Mouse (Mus musculus) heart, postnatal 0 days (tissue): ENCODE measurements at regions not wholly inside any gene's neighbourhood (a gene's known extent, or its start where the extent isn't known, plus 50 kb on each side); places are given as distances from the start of the nearest gene placed in this dataset.

Source experiments
- ATAC-seq: fragments of 200-750 bp; cut with Nextera tagmentation; 2 replicates; pipeline ENCODE4 v1.8.0; 2017; ENCODE audit warnings: low read depth, moderate number of reproducible peaks, moderate library complexity; ENCODE audit not compliant: insufficient read depth
- DNase-seq: peaks from one replicate; pipeline ENCODE4 v3.0.0-alpha.2; 2016; ENCODE audit warnings: low spot score
- H3K27ac ChIP-seq: fragments of 300-500 bp; sonication (generic); 2 replicates; pipeline ENCODE4 v1.5.1; 2014; ENCODE audit warnings: low read depth, mild to moderate bottlenecking
- H3K27me3 ChIP-seq: fragments of 300-500 bp; sonication (generic); 2 replicates; pipeline ENCODE4 v1.6.1; 2014; ENCODE audit warnings: low read length, mixed read lengths; ENCODE audit not compliant: control insufficient read depth, insufficient read depth
- H3K36me3 ChIP-seq: fragments of 300-500 bp; sonication (generic); replicated peaks from 2 replicates; pipeline ENCODE4 v1.6.1; 2014; ENCODE audit warnings: low read length, mixed read lengths; ENCODE audit not compliant: control insufficient read depth, insufficient read depth
- H3K4me1 ChIP-seq: fragments of 300-500 bp; sonication (generic); 2 replicates; pipeline ENCODE4 v1.6.1; 2014; ENCODE audit warnings: antibody characterized with exemption; ENCODE audit not compliant: control insufficient read depth, insufficient read depth
- H3K4me2 ChIP-seq: fragments of 300-500 bp; sonication (generic); 2 replicates; pipeline ENCODE4 v1.6.1; 2014; ENCODE audit warnings: low read depth, mild to moderate bottlenecking, low read length, moderate library complexity
- H3K4me3 ChIP-seq: fragments of 300-500 bp; sonication (generic); 2 replicates; pipeline ENCODE4 v1.5.1; 2014; ENCODE audit warnings: low read depth, low read length
- H3K9ac ChIP-seq: fragments of 300-500 bp; sonication (generic); replicated peaks from 2 replicates; pipeline ENCODE4 v1.6.1; 2014; ENCODE audit warnings: low read depth, low read length, mixed read lengths
- H3K9me3 ChIP-seq: fragments of 300-500 bp; sonication (generic); replicated peaks from 2 replicates; pipeline ENCODE4 v1.6.1; 2016; ENCODE audit warnings: low read length; ENCODE audit not compliant: control insufficient read depth
- CTCF ChIP-seq: IDR thresholded peaks from 2 replicates; pipeline ENCODE4 v1.5.1; 2016; ENCODE audit warnings: antibody characterized with exemption, control low read depth, low read depth
- EP300 ChIP-seq: IDR thresholded peaks from 2 replicates; pipeline ENCODE4 v1.6.1; 2016; ENCODE audit warnings: antibody characterized with exemption, low read depth
- WGBS: fragments of 180-500 bp; shearing (Covaris S2); extraction: QIAGEN DNeasy Blood & Tissue Kit; methylation state at CpG from one replicate; pipeline ENCODE4 v1.1.7; 2014; 5-methylcytosine and 5-hydroxymethylcytosine counted together

GRCm38 (mm10) chr6:98846001-98846695 lies 503.6 kb upstream of the Gm765 start:
- DNase-seq (no peak), ATAC-seq (no peak)
- no peak overlapping the region for H3K27ac ChIP-seq
- H3K9me3 ChIP-seq: no peaks in the 10 kb centered on the region
- no peak overlapping the region for H3K4me3 ChIP-seq
- H3K36me3 ChIP-seq: no peaks in the 10 kb centered on the region
- no peak overlapping the region for H3K4me2 ChIP-seq
- TF ChIP-seq CTCF (no peak), EP300 (no peak)
- no peak overlapping the region for H3K9ac ChIP-seq
- H3K27me3 ChIP-seq: no peaks in the 10 kb centered on the region
- WGBS: 69% methylated on average over 5 of the region's 5 CpGs
- H3K4me1 ChIP-seq: peaks cover 7% of the 10 kb centered on the region; the same call in 1 of the 2 replicates

- no peak overlapping the region for H3K9ac ChIP-seq
- no peak overlapping the region for H3K27ac ChIP-seq
- H3K4me3 ChIP-seq: no peak overlapping the region
- no peaks in the 10 kb centered on the region for H3K36me3 ChIP-seq
- no peaks in the 10 kb centered on the region for H3K27me3 ChIP-seq
- 45% methylated on average over 5 of the region's 5 CpGs for WGBS
- H3K4me2 ChIP-seq: no peak overlapping the region
- no peak for ATAC-seq
- no peaks in the 10 kb centered on the region for H3K9me3 ChIP-seq
- TF ChIP-seq EP300 (no peak), CTCF (no peak)
- no peak for DNase-seq
- H3K4me1 ChIP-seq: peaks cover 7% of the 10 kb centered on the region; the same call in 1 of the 2 replicates
Measured at GRCm38 (mm10) chr6:98843598-98843997, 501.0 kb upstream of the Gm765 start.

- H3K9me3 ChIP-seq: no peaks in the 10 kb centered on the region
- no peak overlapping the region for H3K4me3 ChIP-seq
- no peak for TF ChIP-seq CTCF
- no peak for TF ChIP-seq EP300
- no peak overlapping the region for H3K9ac ChIP-seq
- no peak for ATAC-seq
- H3K27ac ChIP-seq: no peak overlapping the region
- no peaks in the 10 kb centered on the region for H3K27me3 ChIP-seq
- H3K4me1 ChIP-seq: peaks cover 7% of the 10 kb centered on the region; the same call in 1 of the 2 replicates
- DNase-seq: no peak
- WGBS: 31% methylated on average over 4 of the region's 4 CpGs
- H3K36me3 ChIP-seq: no peaks in the 10 kb centered on the region
- H3K4me2 ChIP-seq: no peak overlapping the region
Measured at GRCm38 (mm10) chr6:98842924-98843323, 500.4 kb upstream of the Gm765 start.

- WGBS: 73% methylated on average over 7 of the region's 7 CpGs
Measured at GRCm38 (mm10) chr6:98833922-98834321, 491.4 kb upstream of the Gm765 start.

GRCm38 (mm10) chr6:98830191-98830590 lies 487.6 kb upstream of the Gm765 start:
- no peak overlapping the region for H3K4me3 ChIP-seq

More at GRCm38 (mm10) chr6:98833922-98834321, 491.4 kb upstream of the Gm765 start:
- no peaks in the 10 kb centered on the region for H3K27me3 ChIP-seq
- H3K4me1 ChIP-seq: no peaks in the 10 kb centered on the region
- H3K4me2 ChIP-seq: no peak overlapping the region
- H3K9ac ChIP-seq: no peak overlapping the region
- ATAC-seq (no peak), DNase-seq (no peak)
- no peak overlapping the region for H3K4me3 ChIP-seq
- no peaks in the 10 kb centered on the region for H3K36me3 ChIP-seq
- no peak overlapping the region for H3K27ac ChIP-seq
- H3K9me3 ChIP-seq: no peaks in the 10 kb centered on the region
- TF ChIP-seq CTCF: no peak
- no peak for TF ChIP-seq EP300

GRCm38 (mm10) chr6:98808046-98808445 lies 465.5 kb upstream of the Gm765 start:
- no peak for DNase-seq
- H3K27ac ChIP-seq: no peak overlapping the region
- TF ChIP-seq CTCF (no peak), EP300 (no peak)
- WGBS: 81% methylated on average over 1 of the region's 1 CpGs
- no peak for ATAC-seq
- H3K9ac ChIP-seq: no peak overlapping the region
- H3K9me3 ChIP-seq: peaks cover 2% of the 10 kb centered on the region; the same call in 1 of the 2 replicates
- no peaks in the 10 kb centered on the region for H3K36me3 ChIP-seq
- H3K4me3 ChIP-seq: no peak overlapping the region
- no peaks in the 10 kb centered on the region for H3K4me1 ChIP-seq
- no peak overlapping the region for H3K4me2 ChIP-seq
- H3K27me3 ChIP-seq: no peaks in the 10 kb centered on the region

More at GRCm38 (mm10) chr6:98830191-98830590, 487.6 kb upstream of the Gm765 start:
- ATAC-seq: no peak
- Histone ChIP-seq H3K36me3 (no peaks in the 10 kb centered on the region), H3K27ac (no peak overlapping the region), H3K9ac (no peak overlapping the region), H3K27me3 (no peaks in the 10 kb centered on the region), H3K9me3 (no peaks in the 10 kb centered on the region), H3K4me1 (no peaks in the 10 kb centered on the region), H3K4me2 (no peak overlapping the region)
- WGBS: 66% methylated on average over 4 of the region's 4 CpGs
- no peak for DNase-seq
- no peak for TF ChIP-seq EP300
- TF ChIP-seq CTCF: no peak
